In genomic region chr11:98742397-98743291, GRCm38 (mm10) we compare ENCODE assay signal across 8 mouse cellular contexts. TPM values are rescaled to one million over a fixed set of nuclear protein-coding genes. Genes with fewer than 3 reads are reported as not detected.
DNase-seq lines count a peak whose midpoint lies in the region; ATAC-seq and TF ChIP-seq lines count a peak whose summit lies in the region.
"Had no signal": no experiment of that assay in that cellular context is flagged by ENCODE, and none has a peak within 500 bp of the region (broad histone marks: within the 10 kb centered on the region; RNA-seq: fewer than 3 reads in every experiment).

No protein-coding gene starts in this region.

- no peaks in the 10 kb centered on the region for H3K9me3 ChIP-seq in forebrain, postnatal 0 days (ENCODE audit: low read length)
- no peaks in the 10 kb centered on the region for H3K9me3 ChIP-seq in intestine, embryonic 16.5 days (ENCODE audit: control insufficient read depth, low read length)
- no peaks in the 10 kb centered on the region for H3K9me3 ChIP-seq in lung, embryonic 16.5 days (ENCODE audit: control insufficient read depth, low read length)
- no peaks in the 10 kb centered on the region for H3K9me3 ChIP-seq in stomach, embryonic 16.5 days (replicated peaks; ENCODE audit: control insufficient read depth, low read length)

- H3K36me3 ChIP-seq in spleen, adult 2 months (ENCODE audit: control insufficient read depth, insufficient read depth, low read length) = no peaks in the 10 kb centered on the region
- H3K36me3 ChIP-seq in forebrain, postnatal 0 days (ENCODE audit: insufficient read depth) = no peaks in the 10 kb centered on the region
- no peaks in the 10 kb centered on the region for H3K36me3 ChIP-seq in intestine, embryonic 16.5 days (ENCODE audit: control insufficient read depth, insufficient read depth, low read length)
- H3K36me3 ChIP-seq in lung, embryonic 16.5 days (ENCODE audit: control insufficient read depth, insufficient read depth, low read length) = no peaks in the 10 kb centered on the region
- H3K36me3 ChIP-seq in stomach, embryonic 16.5 days (ENCODE audit: control insufficient read depth, insufficient read depth, low read length) = no peaks in the 10 kb centered on the region

- no peak for DNase-seq in spleen, adult 2 months (ENCODE audit: low read depth in 1 of 2, low spot score in 2 of 2)
- DNase-seq in spleen, postnatal 10 days (ENCODE audit: low spot score in 2 of 2) = no peak
- DNase-seq in cerebellum, adult 2 months = peak; percentile 55 to 62
- peak; percentile 73 for DNase-seq in forebrain, postnatal 0 days

- ATAC-seq in forebrain, postnatal 0 days = peak; percentile 9; the same call in 1 of the 2 replicates
- ATAC-seq in intestine, embryonic 16.5 days = peak; percentile 3; the same call in 1 of the 2 replicates
- peak; percentile 19; the same call in 1 of the 2 replicates for ATAC-seq in lung, embryonic 16.5 days (ENCODE audit: low read depth)
- ATAC-seq in stomach, embryonic 16.5 days (ENCODE audit: insufficient read depth, low FRiP score) = no peak

- peak overlapping the region; percentile 76 for H3K4me3 ChIP-seq in spleen, adult 2 months (ENCODE audit: extremely low read depth, insufficient read depth, insufficient read length)
- H3K4me3 ChIP-seq in cerebellum, adult 2 months (replicated peaks; ENCODE audit: insufficient read depth, low read depth, low read length) = peak overlapping the region; percentile 98
- peak overlapping the region; percentile 97 for H3K4me3 ChIP-seq in forebrain, postnatal 0 days (ENCODE audit: low read depth, low read length)
- H3K4me3 ChIP-seq in intestine, embryonic 16.5 days (ENCODE audit: low read length) = peak overlapping the region; percentile 94
- H3K4me3 ChIP-seq in lung, embryonic 16.5 days (ENCODE audit: low read length) = peak overlapping the region; percentile 85
- H3K4me3 ChIP-seq in stomach, embryonic 16.5 days (replicated peaks; ENCODE audit: low read length) = peak overlapping the region; percentile 89

- peak overlapping the region; percentile 99 for H3K9ac ChIP-seq in forebrain, postnatal 0 days
- peak overlapping the region; percentile 99 for H3K9ac ChIP-seq in intestine, embryonic 16.5 days (ENCODE audit: low read depth, low read length)
- H3K9ac ChIP-seq in lung, embryonic 16.5 days (ENCODE audit: low read length) = peak overlapping the region; percentile 95
- peak overlapping the region; percentile 97 for H3K9ac ChIP-seq in stomach, embryonic 16.5 days (ENCODE audit: low read length)

- no peaks in the 10 kb centered on the region for H3K27me3 ChIP-seq in spleen, adult 2 months (ENCODE audit: control insufficient read depth, insufficient read depth, low read length)
- H3K27me3 ChIP-seq in cerebellum, adult 2 months (ENCODE audit: control insufficient read depth, insufficient read depth, low read length) = no peaks in the 10 kb centered on the region
- H3K27me3 ChIP-seq in forebrain, postnatal 0 days (ENCODE audit: insufficient read depth, low read length) = no peaks in the 10 kb centered on the region
- H3K27me3 ChIP-seq in intestine, embryonic 16.5 days (replicated peaks; ENCODE audit: control insufficient read depth, insufficient read depth, low read length) = no peaks in the 10 kb centered on the region
- H3K27me3 ChIP-seq in lung, embryonic 16.5 days (ENCODE audit: control insufficient read depth, insufficient read depth, low read depth, low read length) = no peaks in the 10 kb centered on the region
- no peaks in the 10 kb centered on the region for H3K27me3 ChIP-seq in stomach, embryonic 16.5 days (ENCODE audit: control insufficient read depth, insufficient read depth, low read length)

- TF ChIP-seq CTCF in spleen, adult 2 months (IDR thresholded peaks at IDR 0.05; ENCODE audit: extremely low read depth, insufficient read depth, insufficient read length, insufficient replicate concordance) = no peak
- TF ChIP-seq CTCF in cerebellum, adult 2 months (IDR thresholded peaks at IDR 0.05; ENCODE audit: borderline replicate concordance, insufficient read depth, low read depth, low read length) = no peak
- no peak for TF ChIP-seq CTCF in forebrain, postnatal 0 days (IDR thresholded peaks at IDR 0.05; ENCODE audit: low read depth)

- H3K4me2 ChIP-seq in forebrain, postnatal 0 days (ENCODE audit: low read depth) = peak overlapping the region; percentile 94
- peak overlapping the region; percentile 85 for H3K4me2 ChIP-seq in intestine, embryonic 16.5 days (ENCODE audit: low read depth, low read length)
- peak overlapping the region; percentile 83 for H3K4me2 ChIP-seq in lung, embryonic 16.5 days (ENCODE audit: low read depth, low read length)
- H3K4me2 ChIP-seq in stomach, embryonic 16.5 days (ENCODE audit: low read depth, low read length) = peak overlapping the region; percentile 80

- 12% methylated on average over 21 of the region's 21 CpGs for WGBS in spleen, adult 2 months
- WGBS in cerebellum, adult 2 months = under 1% methylated on average over 21 of the region's 21 CpGs
- WGBS in forebrain, postnatal 0 days = 3% methylated on average over 20 of the region's 21 CpGs
- 1% methylated on average over 21 of the region's 21 CpGs for WGBS in intestine, embryonic 16.5 days
- WGBS in lung, embryonic 16.5 days = under 1% methylated on average over 21 of the region's 21 CpGs
- under 1% methylated on average over 21 of the region's 21 CpGs for WGBS in stomach, embryonic 16.5 days

- peaks cover 25% of the 10 kb centered on the region for H3K4me1 ChIP-seq in spleen, adult 2 months (ENCODE audit: control insufficient read depth, insufficient read depth, insufficient read length)
- peaks cover 37% of the 10 kb centered on the region for H3K4me1 ChIP-seq in cerebellum, adult 2 months (ENCODE audit: control insufficient read depth, insufficient read depth, low read length)
- peaks cover 55% of the 10 kb centered on the region for H3K4me1 ChIP-seq in forebrain, postnatal 0 days (ENCODE audit: insufficient read depth)
- peaks cover 56% of the 10 kb centered on the region for H3K4me1 ChIP-seq in intestine, embryonic 16.5 days (ENCODE audit: control insufficient read depth, insufficient read depth, low read length)
- peaks cover 58% of the 10 kb centered on the region for H3K4me1 ChIP-seq in lung, embryonic 16.5 days (replicated peaks; ENCODE audit: control insufficient read depth, insufficient read depth, low read length)
- peaks cover 60% of the 10 kb centered on the region for H3K4me1 ChIP-seq in stomach, embryonic 16.5 days (ENCODE audit: control insufficient read depth, insufficient read depth, low read length)

- no peak overlapping the region; the same call in 1 of the 2 replicates for H3K27ac ChIP-seq in spleen, adult 2 months (ENCODE audit: insufficient read depth, low read length)
- H3K27ac ChIP-seq in cerebellum, adult 2 months (ENCODE audit: insufficient read depth, low read length) = peak overlapping the region; percentile 100
- peak overlapping the region; percentile 99 for H3K27ac ChIP-seq in forebrain, postnatal 0 days (ENCODE audit: low read depth, low read length)
- H3K27ac ChIP-seq in intestine, embryonic 16.5 days (ENCODE audit: low read length) = peak overlapping the region; percentile 99
- H3K27ac ChIP-seq in lung, embryonic 16.5 days (ENCODE audit: low read length) = peak overlapping the region; percentile 97
- peak overlapping the region; percentile 96 for H3K27ac ChIP-seq in stomach, embryonic 16.5 days (ENCODE audit: low read length)

- no peak for TF ChIP-seq POLR2A in spleen, adult 2 months (IDR thresholded peaks at IDR 0.05; ENCODE audit: low read depth, low read length)
- 0 out of 2 replicates have a peak, but pooled peaks have one; percentile 16 for TF ChIP-seq POLR2A in cerebellum, adult 2 months (IDR thresholded peaks at IDR 0.05; ENCODE audit: borderline replicate concordance, insufficient read depth, low read length)

RNA-seq across cellular contexts. Expression of gene Thra, which starts 2.2 kb away (rescaled TPM):
- polyA plus RNA-seq in spleen, adult 2 months (2012; rRNA removed) = 19.8 and 20.7 TPM in 2 replicates
- polyA plus RNA-seq in cerebellum, adult 2 months (2012; rRNA removed) = 439 and 447 TPM in 2 replicates
- total RNA-seq in forebrain, postnatal 0 days (2014; rRNA removed) = 1,003 and 1,159 TPM in 2 replicates
- polyA plus RNA-seq in forebrain, postnatal 0 days (2015; fragmentation: Nextera tagmentation; extraction: Ambion mirVana) = 223 and 233 TPM in 2 replicates
- 41.5 and 42.0 TPM in 2 replicates for polyA plus RNA-seq in intestine, embryonic 16.5 days (2015; fragmentation: Nextera tagmentation; extraction: Ambion mirVana)
- polyA plus RNA-seq in lung, embryonic 16.5 days (2015; fragmentation: Nextera tagmentation; extraction: Ambion mirVana) = 36.3 and 36.4 TPM in 2 replicates
- polyA plus RNA-seq in stomach, embryonic 16.5 days (2015; fragmentation: Nextera tagmentation; extraction: Ambion mirVana) = 32.9 and 37.8 TPM in 2 replicates

RNA-seq across cellular contexts. Expression of gene Med24, which starts 13.4 kb away (rescaled TPM):
- 53.6 and 69.1 TPM in 2 replicates for polyA plus RNA-seq in spleen, adult 2 months (2012; rRNA removed)
- polyA plus RNA-seq in cerebellum, adult 2 months (2012; rRNA removed) = 105 and 108 TPM in 2 replicates
- 54.0 and 66.5 TPM in 2 replicates for total RNA-seq in forebrain, postnatal 0 days (2014; rRNA removed)
- polyA plus RNA-seq in forebrain, postnatal 0 days (2015; fragmentation: Nextera tagmentation; extraction: Ambion mirVana) = 46.4 and 49.3 TPM in 2 replicates
- polyA plus RNA-seq in intestine, embryonic 16.5 days (2015; fragmentation: Nextera tagmentation; extraction: Ambion mirVana) = 36.8 and 38.5 TPM in 2 replicates
- 56.6 and 57.8 TPM in 2 replicates for polyA plus RNA-seq in lung, embryonic 16.5 days (2015; fragmentation: Nextera tagmentation; extraction: Ambion mirVana)
- polyA plus RNA-seq in stomach, embryonic 16.5 days (2015; fragmentation: Nextera tagmentation; extraction: Ambion mirVana) = 42.2 and 44.2 TPM in 2 replicates

RNA-seq across cellular contexts. Expression of gene Nr1d1, which starts 32.5 kb away (rescaled TPM):
- polyA plus RNA-seq in spleen, adult 2 months (2012; rRNA removed) = 27.7 and 29.0 TPM in 2 replicates
- polyA plus RNA-seq in cerebellum, adult 2 months (2012; rRNA removed) = 144 and 167 TPM in 2 replicates
- 4.5 and 6.7 TPM in 2 replicates for total RNA-seq in forebrain, postnatal 0 days (2014; rRNA removed)
- polyA plus RNA-seq in forebrain, postnatal 0 days (2015; fragmentation: Nextera tagmentation; extraction: Ambion mirVana) = 10.8 and 11.4 TPM in 2 replicates
- polyA plus RNA-seq in intestine, embryonic 16.5 days (2015; fragmentation: Nextera tagmentation; extraction: Ambion mirVana) = 2.3 and 2.7 TPM in 2 replicates
- polyA plus RNA-seq in lung, embryonic 16.5 days (2015; fragmentation: Nextera tagmentation; extraction: Ambion mirVana) = 1.4 and 1.6 TPM in 2 replicates
- polyA plus RNA-seq in stomach, embryonic 16.5 days (2015; fragmentation: Nextera tagmentation; extraction: Ambion mirVana) = 2.6 and 4.1 TPM in 2 replicates

RNA-seq across cellular contexts. Expression of gene Csf3, which starts 41.6 kb away (rescaled TPM):
- polyA plus RNA-seq in spleen, adult 2 months (2012; rRNA removed) = 0.07 and 0.27 TPM in 2 replicates
- not detected in 2 replicates for polyA plus RNA-seq in cerebellum, adult 2 months (2012; rRNA removed)
- total RNA-seq in forebrain, postnatal 0 days (2014; rRNA removed) = not detected in 2 replicates
- polyA plus RNA-seq in forebrain, postnatal 0 days (2015; fragmentation: Nextera tagmentation; extraction: Ambion mirVana) = not detected in 2 replicates
- 0.10 TPM in 1 of 2 replicates, not detected in the other for polyA plus RNA-seq in intestine, embryonic 16.5 days (2015; fragmentation: Nextera tagmentation; extraction: Ambion mirVana)
- not detected in 2 replicates for polyA plus RNA-seq in lung, embryonic 16.5 days (2015; fragmentation: Nextera tagmentation; extraction: Ambion mirVana)
- not detected in 2 replicates for polyA plus RNA-seq in stomach, embryonic 16.5 days (2015; fragmentation: Nextera tagmentation; extraction: Ambion mirVana)
- total RNA-seq: gastrocnemius, postnatal 36 days had no signal

RNA-seq across cellular contexts. Expression of gene Msl1, which starts 52.7 kb away (rescaled TPM):
- polyA plus RNA-seq in spleen, adult 2 months (2012; rRNA removed) = 23.3 and 41.2 TPM in 2 replicates
- polyA plus RNA-seq in cerebellum, adult 2 months (2012; rRNA removed) = 99.1 and 103 TPM in 2 replicates
- 87.2 and 94.6 TPM in 2 replicates for total RNA-seq in forebrain, postnatal 0 days (2014; rRNA removed)
- 16.3 and 24.1 TPM in 2 replicates for polyA plus RNA-seq in forebrain, postnatal 0 days (2015; fragmentation: Nextera tagmentation; extraction: Ambion mirVana)
- polyA plus RNA-seq in intestine, embryonic 16.5 days (2015; fragmentation: Nextera tagmentation; extraction: Ambion mirVana) = 13.5 and 14.5 TPM in 2 replicates
- polyA plus RNA-seq in lung, embryonic 16.5 days (2015; fragmentation: Nextera tagmentation; extraction: Ambion mirVana) = 19.4 and 20.3 TPM in 2 replicates
- 18.0 and 18.4 TPM in 2 replicates for polyA plus RNA-seq in stomach, embryonic 16.5 days (2015; fragmentation: Nextera tagmentation; extraction: Ambion mirVana)

Comparison
In these comparisons a context has a peak if more than half of its experiments do, and no peak if none do; other contexts are left out.
1. DNase-seq: peak in cerebellum, adult 2 months (2 of 2) and forebrain, postnatal 0 days (single experiment); none in spleen, adult 2 months (0 of 2) and spleen, postnatal 10 days (0 of 2).
2. Peak in every context shown above with its lines, with median percentiles within 50 percentile points of each other: H3K4me3 ChIP-seq, H3K4me2 ChIP-seq and H3K9ac ChIP-seq.